Mouse (Mus musculus) frontal cortex, postnatal 25 days (tissue): ENCODE results near the gene Cabp2.
"Not testable (repeated sequence)": the region's sequence is repeated elsewhere in the genome, so short reads cannot be mapped to it uniquely, and the experiment has no call there.

Experiments used
- DNase-seq, 2 experiments: peaks; one replicate each; pipeline ENCODE4 v3.0.0; 2022; ENCODE audit warnings: low spot score in 2 of 2

Cabp2 gene

DNA sequence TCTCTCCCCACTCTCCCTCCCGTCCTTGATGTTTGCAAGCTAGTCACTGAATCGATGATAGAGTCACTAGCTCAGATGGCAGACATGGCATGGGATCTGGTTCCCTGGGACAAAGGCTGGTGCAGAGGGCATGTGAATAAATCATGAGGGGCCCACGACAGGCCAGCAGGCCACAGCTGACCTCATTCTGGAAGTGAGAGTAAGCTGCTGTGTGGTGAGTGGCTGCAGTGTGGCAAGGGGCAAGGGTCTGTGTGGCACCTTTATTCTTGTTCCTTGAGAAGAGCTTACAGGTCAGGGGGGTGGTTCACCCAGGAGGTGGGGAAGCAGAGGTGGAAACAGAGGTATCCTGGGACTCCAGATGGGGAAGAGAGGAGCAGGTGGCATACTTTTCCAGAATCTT, at the start of gene Cabp2:
Gene Cabp2 (plus strand): TSS at position 185 of the 400 bp plus-strand sequence.
- no peak for DNase-seq

DNA sequence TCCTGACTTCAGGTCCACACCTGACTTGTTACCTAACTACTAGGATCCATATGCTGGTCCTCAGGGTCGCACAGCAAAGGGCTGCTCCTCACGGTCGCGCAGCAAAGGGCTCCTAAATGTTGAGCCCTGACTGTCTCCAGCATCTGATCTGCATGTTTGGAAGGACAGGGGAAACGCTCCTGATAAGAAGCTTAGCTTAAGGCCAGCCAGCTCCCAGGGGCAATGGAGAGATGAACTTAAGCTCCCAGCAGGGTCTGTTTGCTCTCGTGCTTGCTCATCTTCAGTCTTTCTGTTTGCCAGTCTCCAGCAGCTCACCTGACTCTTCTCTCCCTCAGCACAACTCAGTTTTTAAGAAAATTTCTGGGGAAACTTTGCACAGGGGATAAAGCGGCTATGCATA, 48.7 kb upstream of the Cabp2 start:
- no peak for DNase-seq

DNA sequence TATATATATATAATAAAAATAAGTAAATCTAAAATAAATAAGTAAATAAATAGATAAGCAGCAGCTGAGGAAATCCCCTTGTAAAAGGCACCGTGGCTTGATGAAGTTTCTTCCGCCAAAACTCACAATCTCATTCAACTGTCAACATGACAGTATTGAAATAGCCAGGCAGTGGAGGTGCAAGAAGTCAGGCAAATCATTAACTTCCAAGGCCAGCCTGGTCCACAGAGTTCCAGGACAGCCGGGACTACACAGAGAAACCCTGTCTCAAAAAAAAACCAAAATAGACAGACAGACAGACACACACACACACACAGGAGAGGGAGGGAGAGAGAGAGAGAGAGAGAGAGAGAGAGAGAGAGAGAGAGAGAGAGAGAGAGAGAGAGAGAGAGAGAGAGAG, 48.1 kb upstream of the Cabp2 start:
- no peak for DNase-seq

DNA sequence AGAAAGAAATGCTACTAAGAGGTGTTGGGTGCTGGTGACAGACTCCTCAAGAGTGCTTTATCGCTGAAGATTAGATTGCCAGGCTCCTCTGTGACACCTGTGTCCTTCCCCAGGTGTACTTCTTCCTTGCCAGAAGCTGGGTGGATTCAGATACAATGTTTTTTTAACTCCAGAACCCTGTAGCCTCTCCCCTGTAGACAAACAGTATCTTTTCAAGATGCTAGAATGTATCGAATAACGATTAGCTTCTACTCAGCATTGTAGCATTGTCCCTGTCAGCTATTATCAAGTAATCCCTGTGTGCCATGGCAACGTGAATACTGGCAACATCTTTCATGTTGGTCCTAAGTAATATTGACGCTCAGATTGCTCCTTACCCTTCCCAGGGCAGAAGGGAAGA, 47.6 kb upstream of the Cabp2 start:
- no peak for DNase-seq

DNA sequence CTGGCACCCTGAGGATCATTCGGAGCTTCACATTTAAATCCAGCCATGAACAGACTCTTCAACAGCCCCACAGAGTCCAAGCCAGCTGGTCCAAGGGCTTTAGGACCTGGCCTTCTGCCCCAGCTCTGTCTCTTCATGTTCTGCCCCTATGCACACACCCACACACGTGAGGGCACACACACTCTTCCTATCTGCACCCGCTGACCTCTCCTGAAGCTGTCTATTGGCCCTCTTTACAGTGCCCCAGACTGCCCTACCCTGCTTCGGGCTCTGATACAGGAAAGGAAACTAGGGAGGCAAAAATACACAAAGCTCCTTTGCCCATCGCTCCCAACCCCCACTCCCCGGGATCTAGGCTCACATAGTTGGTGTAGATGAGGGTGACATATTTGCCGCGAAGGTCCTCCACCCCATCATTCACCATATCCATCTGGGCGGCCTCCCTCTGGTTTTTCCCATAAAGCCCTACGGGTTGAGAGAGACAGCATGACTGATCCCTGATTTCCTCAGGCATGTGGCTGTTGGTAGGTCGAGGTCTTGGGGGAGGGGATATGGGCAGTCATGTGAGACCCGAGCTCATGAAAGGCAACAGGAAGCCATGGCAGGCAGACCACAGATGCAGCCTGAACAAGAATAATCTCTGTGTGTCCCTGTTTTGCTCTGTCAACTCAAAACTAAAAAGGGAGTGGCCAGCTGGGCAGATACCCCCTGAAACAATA, 44.9 kb upstream of the Cabp2 start:
- DNase-seq = no peak

DNA sequence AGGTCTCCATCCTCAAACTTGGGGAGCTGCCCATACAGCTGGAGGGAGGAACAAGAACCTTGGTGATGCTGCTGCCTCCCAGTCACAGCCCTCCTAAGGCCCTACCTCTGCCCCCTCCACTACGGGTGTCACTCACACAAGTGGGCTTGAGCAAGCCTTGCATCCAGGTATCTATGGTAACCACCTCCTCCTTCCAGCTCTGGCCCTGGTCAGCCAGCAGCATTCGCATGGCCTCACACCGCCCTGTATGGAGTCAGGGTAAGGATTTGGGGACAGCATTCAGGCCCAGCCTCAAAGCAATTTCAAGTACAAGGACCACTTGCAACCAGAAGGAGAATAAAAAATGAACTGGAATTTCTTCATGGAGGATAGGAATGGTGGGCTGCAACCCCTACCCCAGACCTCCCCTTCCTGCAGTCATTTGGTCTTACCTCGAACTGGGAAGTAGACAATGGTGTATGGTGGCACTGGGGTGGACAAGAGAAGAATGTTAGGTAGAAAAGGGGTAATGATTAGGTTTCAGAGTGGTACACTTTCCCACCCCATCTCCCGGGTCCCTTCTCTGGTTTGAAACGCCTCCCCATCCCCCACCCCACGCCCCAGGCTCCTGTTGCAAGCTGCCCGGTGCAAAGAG, 44.1 kb upstream of the Cabp2 start:
- not testable (repeated sequence) for DNase-seq

DNA sequence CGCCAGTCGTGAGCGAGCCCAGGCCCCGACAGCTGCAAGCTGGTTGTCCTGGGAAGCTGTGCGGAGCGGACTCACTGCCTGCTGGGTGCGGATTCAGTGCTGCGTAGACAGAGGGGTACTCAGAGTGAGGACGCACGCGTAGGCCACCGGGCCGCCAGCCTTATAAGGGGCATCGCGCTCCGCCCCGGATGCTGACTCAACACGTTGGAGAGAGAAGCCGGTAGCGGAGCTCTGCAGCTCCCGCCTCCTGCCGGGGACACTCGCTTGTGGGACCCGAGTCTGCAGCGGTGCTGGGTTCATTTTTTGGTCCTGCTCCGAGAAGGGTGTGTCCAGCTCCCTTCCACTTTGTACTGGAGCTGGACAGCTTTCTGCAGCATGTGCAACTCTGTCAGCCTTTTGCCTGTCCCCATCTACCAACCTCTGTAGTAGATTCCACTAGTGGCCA, 43.6 kb upstream of the Cabp2 start, which contains the start of gene Gstp1:
Gene Gstp1 (minus strand): TSS at position 198 of the 445 bp plus-strand sequence.
- DNase-seq = peak; percentile 75 to 80

DNA sequence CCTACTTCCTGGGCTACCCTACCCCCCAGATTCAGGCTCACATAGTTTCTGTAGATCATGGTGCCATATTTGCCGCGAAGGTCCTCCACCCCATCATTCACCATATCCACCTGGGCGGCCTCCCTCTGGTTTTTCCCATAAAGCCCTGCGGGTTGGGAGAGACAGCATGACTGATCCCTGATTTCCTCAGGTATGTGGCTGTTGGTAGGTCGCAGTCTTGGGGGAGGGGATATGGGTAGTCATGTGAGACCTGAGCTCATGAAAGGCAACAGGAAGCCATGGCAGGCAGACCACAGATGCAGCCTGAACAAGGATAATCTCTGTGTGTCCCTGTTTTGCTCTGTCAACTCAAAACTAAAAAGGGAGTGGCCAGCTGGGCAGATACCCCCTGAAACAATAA, 40.4 kb upstream of the Cabp2 start:
- DNase-seq = not testable (repeated sequence)

DNA sequence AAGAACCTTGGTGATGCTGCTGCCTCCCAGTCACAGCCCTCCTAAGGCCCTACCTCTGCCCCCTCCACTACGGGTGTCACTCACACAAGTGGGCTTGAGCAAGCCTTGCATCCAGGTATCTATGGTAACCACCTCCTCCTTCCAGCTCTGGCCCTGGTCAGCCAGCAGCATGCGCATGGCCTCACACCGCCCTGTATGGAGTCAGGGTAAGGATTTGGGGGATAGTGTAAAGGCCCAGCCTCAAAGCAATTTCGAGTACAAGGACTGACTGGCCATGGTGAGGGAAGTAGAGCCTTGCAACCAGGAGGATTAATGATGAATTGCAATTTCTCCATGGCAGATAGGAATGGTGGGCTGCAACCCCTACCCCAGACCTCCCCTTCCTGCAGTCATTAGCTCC, 39.9 kb upstream of the Cabp2 start:
- DNase-seq = peak in 1 of 2 experiments; percentile 2

DNA sequence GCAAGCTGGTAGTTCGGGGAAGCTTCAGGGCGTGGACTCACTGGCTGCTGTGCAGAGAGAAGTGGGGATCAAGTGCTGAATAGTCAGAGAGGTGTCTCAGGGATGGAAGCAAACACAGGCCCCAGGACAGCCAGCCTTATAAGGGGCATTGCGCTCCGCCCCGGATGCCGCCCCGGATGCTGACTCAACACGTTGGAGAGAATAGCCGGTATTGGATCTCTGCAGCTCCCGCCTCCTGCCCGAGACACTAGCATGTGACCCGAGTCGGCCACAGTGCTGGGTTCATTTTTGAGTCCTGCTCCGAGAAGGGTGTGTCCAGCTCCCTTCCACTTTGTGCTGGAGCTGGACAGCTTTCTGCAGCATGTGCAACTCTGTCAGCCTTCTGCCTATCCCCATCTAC, 39.3 kb upstream of the Cabp2 start:
- no peak for DNase-seq

DNA sequence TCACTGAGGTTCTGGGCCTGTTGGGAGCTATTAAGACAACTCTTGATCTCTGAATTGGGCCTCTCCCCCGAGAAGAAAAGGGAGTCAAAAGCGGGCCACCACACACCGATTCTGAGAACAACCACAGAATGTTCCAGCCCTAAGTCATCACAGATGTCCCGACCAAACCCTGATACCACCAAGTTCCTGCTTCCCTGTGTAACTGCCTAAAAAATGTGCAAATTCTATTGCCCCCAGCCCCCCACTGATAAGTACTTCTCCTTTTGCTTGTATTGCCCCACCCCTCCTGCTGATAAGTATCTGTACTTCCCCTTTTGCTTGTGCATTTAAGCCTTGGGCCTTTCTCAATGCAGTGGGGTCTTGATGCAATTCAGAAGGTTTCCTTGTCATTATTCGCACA, 37.3 kb upstream of the Cabp2 start:
- not testable (repeated sequence) for DNase-seq

DNA sequence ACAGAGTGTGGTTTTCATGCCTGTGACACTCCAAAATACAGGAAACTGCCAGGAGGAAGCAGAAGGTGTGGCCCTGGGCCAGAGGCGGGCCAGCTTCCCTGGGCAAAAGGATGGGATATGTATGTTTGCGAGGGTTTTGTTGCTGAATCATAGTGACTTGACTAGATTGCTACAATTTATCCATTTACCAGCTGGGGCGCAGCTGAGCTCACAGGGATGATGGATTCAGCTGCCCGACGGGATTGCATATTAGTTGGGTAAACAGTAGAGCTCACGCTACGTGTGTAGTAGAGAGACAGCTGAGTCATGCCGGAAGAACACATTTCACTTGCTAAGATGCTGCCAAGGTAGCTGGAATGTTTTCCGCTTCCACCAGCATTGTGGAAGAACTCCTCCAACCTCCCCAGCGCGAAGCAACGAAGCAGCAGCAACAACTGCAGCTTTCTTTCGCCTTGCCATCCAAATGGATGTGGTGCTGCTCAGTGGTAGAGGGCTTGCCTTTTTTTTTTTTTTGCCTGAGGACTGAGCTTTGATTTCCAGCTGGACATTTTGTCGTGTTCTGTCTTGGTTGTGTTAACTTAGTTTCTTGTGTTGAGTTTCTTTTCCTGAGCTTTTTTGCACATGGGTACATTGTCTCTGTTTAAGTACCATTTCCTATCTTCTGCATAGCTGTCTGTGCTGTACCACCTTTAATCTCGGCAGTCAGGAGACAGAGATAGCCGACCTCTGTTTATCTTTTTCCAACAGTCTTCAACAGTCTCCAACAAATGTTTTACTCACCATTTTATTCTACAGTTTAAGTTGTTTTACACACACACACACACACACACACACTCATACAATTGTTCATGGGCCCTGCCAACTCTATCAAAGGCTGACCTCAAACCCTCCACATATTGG, 35.2 kb upstream of the Cabp2 start, which contains the start of gene Gstp2:
Gene Gstp2 (minus strand): TSS at position 58 of the 900 bp plus-strand sequence.
- peak; percentile 55 to 56 for DNase-seq

DNA sequence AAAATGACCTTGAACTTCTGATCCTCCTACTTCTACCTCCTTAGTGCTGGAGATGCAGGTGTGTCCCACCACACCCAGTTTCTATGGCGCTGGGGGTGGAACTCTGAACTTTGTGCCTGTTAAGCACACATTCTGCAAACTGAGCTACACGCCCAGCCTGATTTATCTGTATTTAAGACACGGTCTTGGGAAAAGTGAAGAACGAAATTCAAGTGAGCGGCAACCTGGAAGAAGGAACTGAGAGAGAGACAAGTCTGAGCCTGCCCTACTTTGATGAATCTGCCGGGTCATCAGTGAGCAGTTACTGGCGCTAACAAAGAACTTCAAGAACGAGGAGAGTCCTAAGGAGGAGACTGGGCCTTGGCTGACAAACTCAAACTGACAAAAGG, 34.5 kb upstream of the Cabp2 start:
- DNase-seq = no peak

DNA sequence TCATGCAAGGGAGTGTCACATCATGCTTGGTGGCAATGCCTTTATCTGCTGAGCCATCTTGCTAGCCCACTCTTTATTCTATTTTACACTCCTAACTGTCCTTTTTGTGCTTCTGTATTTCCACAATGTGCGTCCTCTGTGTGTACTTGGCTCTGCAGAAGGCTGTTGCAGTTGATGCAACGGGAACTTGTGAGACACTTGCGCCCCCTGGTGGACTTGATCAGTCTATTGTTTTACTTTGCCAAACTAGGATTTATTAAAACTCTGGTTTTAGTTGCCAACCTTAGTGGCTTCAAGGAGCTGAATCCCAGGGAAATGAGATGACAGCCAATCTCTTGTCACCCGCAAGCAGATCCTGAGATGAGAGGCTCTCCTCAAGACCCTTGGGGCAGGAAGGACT, 33.5 kb upstream of the Cabp2 start:
- peak; percentile 49 to 65 for DNase-seq

DNA sequence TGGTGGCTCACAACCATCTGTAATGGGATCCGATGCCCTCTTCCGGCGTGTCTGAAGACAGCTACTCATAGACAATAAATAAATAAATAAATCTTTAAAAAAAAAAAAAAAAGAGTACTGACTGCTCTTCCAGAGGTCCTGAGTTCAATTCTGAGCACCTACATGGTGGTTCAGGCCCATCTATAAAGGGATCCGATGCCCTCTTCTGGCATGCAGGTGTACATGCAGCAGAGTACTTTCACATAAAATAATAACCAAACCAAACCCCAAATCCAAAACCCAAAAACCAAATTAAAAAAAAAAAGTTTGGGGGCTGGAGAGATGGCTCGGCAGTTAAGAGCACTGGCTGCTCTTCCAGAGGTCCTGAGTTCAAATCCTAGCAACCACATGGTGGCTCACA, 32.3 kb upstream of the Cabp2 start:
- DNase-seq = not testable (repeated sequence)

DNA sequence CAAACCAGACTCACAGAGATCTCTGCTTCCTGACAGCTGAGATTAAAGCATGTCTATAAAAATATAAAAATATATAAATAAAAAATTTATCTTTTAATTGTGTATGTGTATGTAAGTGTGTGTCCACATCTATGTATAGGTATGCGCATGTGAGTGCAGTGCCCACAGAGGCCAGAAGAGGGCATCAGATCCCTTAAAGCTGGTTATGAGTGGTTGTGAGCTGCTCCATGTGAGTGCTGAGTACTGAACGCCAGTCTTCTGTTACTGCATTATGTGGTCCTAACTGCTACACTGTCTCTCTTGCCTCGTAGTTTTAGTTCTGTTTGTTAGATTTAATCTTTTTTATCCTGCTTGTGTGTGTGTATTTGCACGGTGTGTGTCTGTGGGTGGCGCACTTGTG, 30.4 kb upstream of the Cabp2 start:
- no peak for DNase-seq

DNA sequence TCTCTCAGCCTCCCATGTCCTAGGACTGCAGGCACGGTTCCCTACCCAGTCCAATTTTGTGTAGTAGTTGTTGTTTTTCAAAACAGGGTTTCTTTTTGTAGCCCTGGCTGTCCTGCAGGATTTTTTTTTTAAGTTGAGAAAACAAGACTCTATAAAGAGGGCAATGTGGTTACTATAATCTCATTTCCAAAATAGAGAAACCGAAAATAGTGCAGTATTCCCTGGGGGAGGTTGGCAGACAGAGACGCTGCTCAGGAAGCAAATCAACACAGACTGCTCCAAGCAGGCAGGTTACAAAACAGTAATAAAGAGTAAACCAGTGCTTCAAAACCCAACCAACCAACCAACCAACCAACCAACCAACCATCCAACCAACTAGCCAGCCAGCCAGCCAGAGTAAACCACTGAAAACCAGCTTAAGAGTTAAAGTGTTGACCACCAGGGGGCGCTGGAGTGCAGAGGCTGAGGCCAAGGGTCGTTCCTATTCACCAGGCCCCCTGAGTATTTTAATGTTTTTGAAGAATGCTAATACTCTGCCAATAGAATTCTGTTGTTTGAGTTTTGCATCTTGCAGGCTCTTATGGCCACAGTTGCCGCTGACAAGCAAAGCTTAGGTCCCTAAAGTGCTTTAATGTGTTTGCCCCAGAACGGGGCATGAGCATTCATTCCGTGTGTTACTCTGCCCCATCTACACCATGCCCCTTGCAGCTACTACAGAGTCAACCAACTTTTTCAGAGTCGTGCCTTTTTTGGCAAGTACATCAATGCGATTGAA, 29.4 kb upstream of the Cabp2 start:
- DNase-seq = peak in 1 of 2 experiments; percentile 50

DNA sequence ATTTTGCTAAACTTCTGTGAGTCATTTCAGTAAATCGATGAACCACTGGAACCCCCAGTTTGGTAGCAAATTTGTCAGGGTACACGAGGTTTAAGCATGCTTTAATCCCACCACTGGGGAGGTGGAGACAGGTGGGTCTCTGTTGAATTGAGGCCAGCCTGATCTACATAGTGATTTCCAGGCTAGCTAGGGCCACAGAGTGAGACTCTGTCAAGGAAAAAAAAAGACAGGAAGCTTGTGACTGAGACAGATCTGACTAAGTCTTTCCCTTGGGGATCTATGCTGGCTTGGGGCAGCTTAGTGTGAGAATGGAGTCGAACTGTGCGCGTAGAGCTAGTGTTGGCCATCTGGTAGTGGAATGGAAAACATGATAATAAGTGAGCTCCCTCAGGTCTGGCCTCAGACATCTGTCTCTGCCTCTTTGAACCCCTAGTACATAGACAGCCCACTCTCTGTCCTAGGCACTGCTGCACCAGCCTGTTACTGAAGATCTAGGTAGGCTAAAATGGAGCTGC, 28.8 kb upstream of the Cabp2 start:
- DNase-seq = no peak

DNA sequence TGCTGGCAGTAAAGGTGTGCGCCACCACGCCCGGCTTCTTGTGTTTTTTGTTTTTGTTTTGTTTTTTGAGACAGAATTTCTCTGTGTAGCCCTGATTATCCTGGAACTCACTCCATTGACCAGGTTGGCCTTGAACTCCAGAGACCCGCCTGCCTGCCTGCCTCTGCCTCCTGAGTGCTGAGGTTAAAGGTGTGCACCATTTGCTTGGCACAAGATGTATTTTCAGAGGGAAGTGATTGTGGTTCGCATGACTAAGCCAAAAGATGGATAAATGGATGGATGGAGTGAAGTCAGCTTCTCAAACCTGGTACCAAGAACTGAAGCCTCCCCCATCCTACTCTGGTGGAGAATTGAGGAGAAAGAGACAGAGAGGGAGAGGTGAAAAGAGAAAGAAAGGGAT, 26.8 kb upstream of the Cabp2 start:
- no peak for DNase-seq

DNA sequence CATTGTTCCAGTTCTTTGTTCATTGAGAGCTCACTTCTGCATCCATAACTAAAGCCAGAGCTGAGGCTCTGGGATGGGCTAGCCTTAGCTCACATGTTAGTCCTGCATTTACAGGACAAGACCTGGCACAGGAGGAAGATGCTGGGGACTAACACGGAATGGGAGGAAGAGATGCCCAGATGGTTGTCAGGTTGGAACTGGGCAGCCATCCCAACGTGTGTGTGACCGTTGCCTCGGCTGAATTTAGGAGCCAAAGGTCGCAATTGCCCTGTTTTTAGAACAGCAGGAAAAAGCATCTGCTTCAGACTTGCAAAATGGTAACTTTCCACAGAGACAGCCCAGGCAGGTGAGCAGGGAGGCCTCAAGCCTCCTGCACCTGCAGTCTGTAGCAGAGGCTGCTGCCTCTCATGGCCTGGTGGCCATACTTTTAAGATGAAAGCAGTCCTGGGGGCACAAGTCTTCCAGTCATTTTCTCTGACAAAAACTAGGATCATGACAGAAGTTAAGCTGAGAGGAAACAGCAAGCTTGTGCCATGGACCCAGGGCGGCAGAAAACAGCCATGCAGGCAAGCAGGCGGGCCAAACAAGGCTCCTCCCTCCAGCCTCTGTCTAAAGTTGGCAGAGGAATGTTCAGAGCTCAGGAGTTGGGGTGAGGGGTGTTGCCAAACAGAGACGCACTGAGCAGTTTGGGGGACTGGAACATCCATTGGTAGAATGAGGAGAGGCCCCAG, 26.0 kb upstream of the Cabp2 start:
- no peak for DNase-seq
